Mouse (Mus musculus) small intestine, adult 2 months (tissue): Measurements from ENCODE around the gene Nmral1.

Experiments used
- CTCF ChIP-seq: fragments of 200-500 bp; IDR thresholded peaks from 2 replicates; pipeline ENCODE4 v1.5.1; 2012; ENCODE audit warnings: low read depth, mild to moderate bottlenecking, control low read depth, inconsistent platforms, low read length, moderate library complexity, mixed read lengths; ENCODE audit not compliant: insufficient replicate concordance, insufficient read length; ENCODE audit errors: extremely low read depth
- POLR2A ChIP-seq: fragments of 200-500 bp; IDR thresholded peaks from 2 replicates; pipeline ENCODE4 v1.6.1; 2012; ENCODE audit warnings: low read depth, mild to moderate bottlenecking, control low read depth, inconsistent platforms, low read length, moderate library complexity

DNA sequence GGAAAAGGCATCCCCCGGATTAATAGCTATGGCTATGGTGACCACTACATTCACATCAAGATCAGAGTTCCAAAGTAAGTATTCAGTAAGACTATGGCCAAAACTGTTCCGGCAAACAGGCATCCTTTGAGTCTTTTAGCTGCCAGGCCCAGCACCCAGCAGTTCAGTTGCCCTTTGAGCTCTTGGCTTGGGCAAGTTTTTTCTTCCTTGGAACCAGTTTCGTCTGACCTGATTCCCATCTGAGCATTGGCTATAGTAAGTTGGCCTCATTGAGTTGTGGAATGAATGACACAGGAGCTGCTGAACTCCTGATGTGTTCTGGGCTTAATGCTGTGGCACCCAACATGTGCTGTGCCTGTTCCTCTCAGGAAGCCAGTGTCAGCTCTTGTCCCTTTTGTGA lies 17.9 kb downstream of the Nmral1 start:
- TF ChIP-seq CTCF (no peak), POLR2A (no peak)
